Mouse (Mus musculus) liver, adult 2 months (tissue): ENCODE data around the gene Shank2.

ENCODE experiments used
- CTCF ChIP-seq: fragments of 200-500 bp; IDR thresholded peaks from 2 replicates; pipeline ENCODE4 v1.5.1; 2011; ENCODE audit warnings: low read depth, low read length, control low read depth
- POLR2A ChIP-seq: fragments of 200-500 bp; IDR thresholded peaks from 2 replicates; pipeline ENCODE4 v1.6.1; 2011; ENCODE audit warnings: low read length, control low read depth; ENCODE audit not compliant: insufficient read depth; ENCODE audit errors: extremely low read depth

DNA sequence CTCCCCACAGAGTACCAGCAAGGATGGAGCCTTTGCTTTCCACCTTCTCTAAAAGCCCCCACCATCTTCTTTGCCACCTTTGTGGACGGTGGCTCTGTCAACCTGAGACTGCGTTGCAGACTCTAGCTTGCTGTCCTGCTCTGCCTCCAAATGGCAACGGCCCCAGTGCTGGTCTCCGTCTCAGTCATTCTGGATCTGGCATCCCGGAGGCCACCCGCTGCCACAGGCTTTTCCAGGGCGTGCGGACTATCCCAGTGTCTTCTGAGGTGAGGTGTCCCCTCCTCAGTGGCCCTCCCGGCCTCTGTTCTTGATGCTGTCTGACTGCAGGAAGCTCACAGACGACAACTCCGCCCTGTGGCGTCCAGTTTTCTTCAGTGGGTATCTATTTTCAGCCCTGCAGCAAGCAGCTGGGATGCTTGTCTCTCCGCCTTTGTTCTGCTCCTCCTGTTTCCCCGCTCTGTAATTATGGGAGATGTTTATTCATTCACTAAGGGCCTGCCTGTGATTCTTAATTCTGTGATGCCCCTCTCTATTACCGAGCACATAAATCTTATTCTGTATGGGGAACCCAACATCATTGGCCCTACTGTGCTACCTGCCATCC lies 159.0 kb downstream of the Shank2 start:
- TF ChIP-seq CTCF (no peak), POLR2A (no peak)
